Mouse (Mus musculus): ENCODE results near the gene Smyd3. TPM values are rescaled to one million over a fixed set of nuclear protein-coding genes. Genes with fewer than 3 reads are reported as not detected.

The Smyd3 gene
- polyA plus RNA-seq, 1 experiment, result 2.4 TPM

GRCm38 (mm10) chr1:179054385-179055116, 463.3 kb downstream of the Smyd3 start:
- Histone ChIP-seq H3K27ac (ENCODE audit: control insufficient read depth, insufficient read depth, low read depth, low read length) (no peak overlapping the region), H3K36me3 (ENCODE audit: control insufficient read depth, insufficient read depth, low read length) (no peaks in the 10 kb centered on the region), H3K27me3 (ENCODE audit: control insufficient read depth, insufficient read depth, low read length) (no peaks in the 10 kb centered on the region), H3K4me3 (ENCODE audit: control insufficient read depth, low read depth, low read length) (no peak overlapping the region), H3K4me1 (ENCODE audit: control insufficient read depth, insufficient read depth, low read length) (no peaks in the 10 kb centered on the region)
- no peak for TF ChIP-seq CTCF (IDR thresholded peaks at IDR 0.05; ENCODE audit: control insufficient read depth, insufficient read depth, insufficient replicate concordance, low read depth, low read length)
- TF ChIP-seq POLR2A (IDR thresholded peaks at IDR 0.05; ENCODE audit: control insufficient read depth, low read depth, low read length), result no peak

GRCm38 (mm10) chr1:179052545-179053180, 465.2 kb downstream of the Smyd3 start:
- Histone ChIP-seq H3K36me3 (ENCODE audit: control insufficient read depth, insufficient read depth, low read length) (no peaks in the 10 kb centered on the region), H3K27me3 (ENCODE audit: control insufficient read depth, insufficient read depth, low read length) (no peaks in the 10 kb centered on the region), H3K27ac (ENCODE audit: control insufficient read depth, insufficient read depth, low read depth, low read length) (no peak overlapping the region), H3K4me3 (ENCODE audit: control insufficient read depth, low read depth, low read length) (no peak overlapping the region), H3K4me1 (ENCODE audit: control insufficient read depth, insufficient read depth, low read length) (no peaks in the 10 kb centered on the region)
- TF ChIP-seq CTCF (IDR thresholded peaks at IDR 0.05; ENCODE audit: control insufficient read depth, insufficient read depth, insufficient replicate concordance, low read depth, low read length), result no peak
- no peak for TF ChIP-seq POLR2A (IDR thresholded peaks at IDR 0.05; ENCODE audit: control insufficient read depth, low read depth, low read length)

GRCm38 (mm10) chr1:179047931-179048596, 469.8 kb downstream of the Smyd3 start:
- H3K27me3 ChIP-seq (ENCODE audit: control insufficient read depth, insufficient read depth, low read length), result no peaks in the 10 kb centered on the region
- no peaks in the 10 kb centered on the region for H3K4me1 ChIP-seq (ENCODE audit: control insufficient read depth, insufficient read depth, low read length)
- H3K36me3 ChIP-seq (ENCODE audit: control insufficient read depth, insufficient read depth, low read length), result no peaks in the 10 kb centered on the region
- TF ChIP-seq CTCF (IDR thresholded peaks at IDR 0.05; ENCODE audit: control insufficient read depth, insufficient read depth, insufficient replicate concordance, low read depth, low read length) (no peak), POLR2A (IDR thresholded peaks at IDR 0.05; ENCODE audit: control insufficient read depth, low read depth, low read length) (no peak)
- no peak overlapping the region for H3K27ac ChIP-seq (ENCODE audit: control insufficient read depth, insufficient read depth, low read depth, low read length)
- H3K4me3 ChIP-seq (ENCODE audit: control insufficient read depth, low read depth, low read length), result no peak overlapping the region

- Histone ChIP-seq H3K36me3 (ENCODE audit: control insufficient read depth, insufficient read depth, low read length) (no peaks in the 10 kb centered on the region), H3K4me1 (ENCODE audit: control insufficient read depth, insufficient read depth, low read length) (no peaks in the 10 kb centered on the region), H3K4me3 (ENCODE audit: control insufficient read depth, low read depth, low read length) (no peak overlapping the region), H3K27ac (ENCODE audit: control insufficient read depth, insufficient read depth, low read depth, low read length) (no peak overlapping the region), H3K27me3 (ENCODE audit: control insufficient read depth, insufficient read depth, low read length) (no peaks in the 10 kb centered on the region)
- TF ChIP-seq POLR2A (IDR thresholded peaks at IDR 0.05; ENCODE audit: control insufficient read depth, low read depth, low read length), result no peak
- TF ChIP-seq CTCF (IDR thresholded peaks at IDR 0.05; ENCODE audit: control insufficient read depth, insufficient read depth, insufficient replicate concordance, low read depth, low read length), result no peak
Observed at GRCm38 (mm10) chr1:179045856-179046714, 471.8 kb downstream of the Smyd3 start.

- Histone ChIP-seq H3K4me3 (ENCODE audit: control insufficient read depth, low read depth, low read length) (no peak overlapping the region), H3K36me3 (ENCODE audit: control insufficient read depth, insufficient read depth, low read length) (no peaks in the 10 kb centered on the region), H3K4me1 (ENCODE audit: control insufficient read depth, insufficient read depth, low read length) (no peaks in the 10 kb centered on the region), H3K27ac (ENCODE audit: control insufficient read depth, insufficient read depth, low read depth, low read length) (no peak overlapping the region), H3K27me3 (ENCODE audit: control insufficient read depth, insufficient read depth, low read length) (no peaks in the 10 kb centered on the region)
- no peak for TF ChIP-seq POLR2A (IDR thresholded peaks at IDR 0.05; ENCODE audit: control insufficient read depth, low read depth, low read length)
- no peak for TF ChIP-seq CTCF (IDR thresholded peaks at IDR 0.05; ENCODE audit: control insufficient read depth, insufficient read depth, insufficient replicate concordance, low read depth, low read length)
Observed at GRCm38 (mm10) chr1:179044165-179044564, 473.7 kb downstream of the Smyd3 start.

GRCm38 (mm10) chr1:179043644-179044043, 474.2 kb downstream of the Smyd3 start:
- Histone ChIP-seq H3K27ac (ENCODE audit: control insufficient read depth, insufficient read depth, low read depth, low read length) (no peak overlapping the region), H3K36me3 (ENCODE audit: control insufficient read depth, insufficient read depth, low read length) (no peaks in the 10 kb centered on the region), H3K27me3 (ENCODE audit: control insufficient read depth, insufficient read depth, low read length) (no peaks in the 10 kb centered on the region), H3K4me1 (ENCODE audit: control insufficient read depth, insufficient read depth, low read length) (no peaks in the 10 kb centered on the region), H3K4me3 (ENCODE audit: control insufficient read depth, low read depth, low read length) (no peak overlapping the region)
- no peak for TF ChIP-seq CTCF (IDR thresholded peaks at IDR 0.05; ENCODE audit: control insufficient read depth, insufficient read depth, insufficient replicate concordance, low read depth, low read length)
- no peak for TF ChIP-seq POLR2A (IDR thresholded peaks at IDR 0.05; ENCODE audit: control insufficient read depth, low read depth, low read length)

Measured in testis, adult 2 months (tissue).